Mouse (Mus musculus) C2C12 (cell line): ENCODE data around the gene Psmb9.

Experiments
- CEBPB ChIP-seq: IDR thresholded peaks from one replicate; pipeline ENCODE4 v1.6.1; 2011; ENCODE audit warnings: low read depth, mild to moderate bottlenecking, control low read depth, moderate library complexity
- CTCF ChIP-seq: IDR thresholded peaks from one replicate; pipeline ENCODE4 v1.5.1; 2011; ENCODE audit not compliant: control insufficient read depth, insufficient read depth, insufficient read length
- MAX ChIP-seq: IDR thresholded peaks from one replicate; pipeline ENCODE4 v1.6.1; 2011; ENCODE audit warnings: mild to moderate bottlenecking, control low read depth
- MYOD1 ChIP-seq: IDR thresholded peaks from one replicate; pipeline ENCODE4 v1.6.1; 2011; ENCODE audit warnings: low read depth; ENCODE audit not compliant: control insufficient read depth, insufficient read length
- MYOG ChIP-seq: IDR thresholded peaks from one replicate; pipeline ENCODE4 v1.6.1; 2011; ENCODE audit not compliant: control insufficient read depth, insufficient read length; ENCODE audit errors: extremely low read depth
- USF1 ChIP-seq: IDR thresholded peaks from one replicate; pipeline ENCODE4 v1.6.1; 2011; ENCODE audit warnings: low read depth, mild to moderate bottlenecking, control low read depth, moderate library complexity

DNA sequence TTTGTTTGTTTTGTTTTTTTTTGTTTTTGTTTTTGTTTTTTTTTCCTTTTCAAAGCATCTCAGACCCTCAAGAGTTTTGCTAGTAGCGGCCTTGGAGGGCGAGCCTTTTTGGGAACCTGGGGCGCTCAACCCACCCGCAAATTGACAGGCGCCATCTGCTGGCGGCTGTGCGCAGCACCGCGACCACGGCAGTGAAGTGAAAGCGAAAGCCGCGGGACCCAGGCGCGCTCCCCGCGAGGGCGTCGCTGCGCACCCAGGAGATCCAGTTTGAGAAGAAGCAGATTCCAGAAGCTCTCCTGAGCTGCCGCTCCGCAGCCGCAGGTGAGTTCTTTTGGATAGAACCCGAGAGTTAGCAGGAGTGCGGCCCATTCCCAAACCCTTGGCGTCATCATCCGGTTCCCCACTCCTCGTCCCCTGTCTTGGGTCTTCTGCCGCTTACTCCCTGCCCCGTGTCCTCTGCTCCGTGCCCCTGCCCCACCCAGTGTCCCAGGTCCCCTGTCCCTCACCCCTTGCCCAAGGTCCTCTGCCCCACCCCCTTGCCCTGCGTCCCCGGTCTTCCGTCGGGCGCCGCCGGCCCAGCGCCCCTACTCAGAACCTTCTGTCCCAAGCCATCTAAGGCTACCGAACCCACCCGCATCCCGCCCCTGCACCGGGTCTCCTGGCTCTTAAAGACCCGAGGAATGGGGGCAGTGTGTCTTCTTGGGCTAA, 16.9 kb upstream of the Psmb9 start:
- TF ChIP-seq CTCF: peak; percentile 93
- TF ChIP-seq MYOD1: no peak
- no peak for TF ChIP-seq MAX
- no peak for TF ChIP-seq USF1
- no peak for TF ChIP-seq MYOG
- TF ChIP-seq CEBPB: no peak
